Mouse (Mus musculus) neural tube, embryonic 12.5 days (tissue): ENCODE measurements around the gene Tekt5. TPM values are rescaled to one million over a fixed set of nuclear protein-coding genes. Genes with fewer than 3 reads are reported as not detected.

Experiments
- ATAC-seq: fragments of 200-750 bp; cut with Nextera tagmentation; 2 replicates; pipeline ENCODE4 v1.8.0; 2017; ENCODE audit warnings: low read depth, mild to moderate bottlenecking, moderate TSS enrichment, moderate library complexity; ENCODE audit not compliant: low FRiP score
- H3K27ac ChIP-seq: fragments of 300-500 bp; sonication (generic); 2 replicates; pipeline ENCODE4 v1.5.1; 2016
- H3K27me3 ChIP-seq: fragments of 300-500 bp; sonication (generic); replicated peaks from 2 replicates; pipeline ENCODE4 v1.6.1; 2016; ENCODE audit warnings: mild to moderate bottlenecking
- H3K36me3 ChIP-seq: fragments of 300-500 bp; sonication (generic); 2 replicates; pipeline ENCODE4 v1.6.1; 2016; ENCODE audit warnings: mild to moderate bottlenecking
- H3K4me1 ChIP-seq: fragments of 300-500 bp; sonication (generic); 2 replicates; pipeline ENCODE4 v1.6.1; 2016
- H3K4me2 ChIP-seq: fragments of 300-500 bp; sonication (generic); replicated peaks from 2 replicates; pipeline ENCODE4 v1.6.1; 2016; ENCODE audit warnings: mild to moderate bottlenecking
- H3K4me3 ChIP-seq: fragments of 300-500 bp; sonication (generic); 2 replicates; pipeline ENCODE4 v1.5.1; 2016
- H3K9ac ChIP-seq: fragments of 300-500 bp; sonication (generic); 2 replicates; pipeline ENCODE4 v1.6.1; 2016; ENCODE audit warnings: mild to moderate bottlenecking
- H3K9me3 ChIP-seq: fragments of 300-500 bp; sonication (generic); 2 replicates; pipeline ENCODE4 v1.6.1; 2016; ENCODE audit warnings: mild to moderate bottlenecking
- WGBS: fragments of 180-500 bp; shearing (Covaris S2); methylation state at CpG from one replicate; pipeline ENCODE4 v1.1.7; 2016; 5-methylcytosine and 5-hydroxymethylcytosine counted together
- polyA plus RNA-seq: library from polyadenylated mRNA; unstranded; fragments of >200 nt; fragmentation: Nextera tagmentation; extraction: Ambion mirVana; gene quantifications from 2 replicates; pipeline ENCODE4 v1.2.1, GENCODE M21; 2016

The Tekt5 gene
- polyA plus RNA-seq, 1 experiment from 2014 or later, result 0.65 TPM

GRCm38 (mm10) chr16:10349436-10349835 lies 45.9 kb downstream of the Tekt5 start:
- no peak overlapping the region for H3K9ac ChIP-seq
- no peak overlapping the region for H3K4me2 ChIP-seq
- H3K36me3 ChIP-seq, result no peaks in the 10 kb centered on the region
- H3K4me1 ChIP-seq, result no peaks in the 10 kb centered on the region
- ATAC-seq, result no peak
- 0 out of 2 replicates have a peak, but pooled peaks cover 3% of the 10 kb centered on the region for H3K27me3 ChIP-seq
- H3K4me3 ChIP-seq, result no peak overlapping the region
- H3K27ac ChIP-seq, result no peak overlapping the region
- H3K9me3 ChIP-seq, result no peaks in the 10 kb centered on the region
- 72% methylated on average over 5 of the region's 5 CpGs for WGBS

- no peak overlapping the region for H3K4me3 ChIP-seq
- no peaks in the 10 kb centered on the region for H3K36me3 ChIP-seq
- H3K4me1 ChIP-seq, result no peaks in the 10 kb centered on the region
- H3K9me3 ChIP-seq, result no peaks in the 10 kb centered on the region
- H3K27me3 ChIP-seq, result 0 out of 2 replicates have a peak, but pooled peaks cover 3% of the 10 kb centered on the region
- H3K9ac ChIP-seq, result no peak overlapping the region
- WGBS, result 85% methylated on average over 7 of the region's 7 CpGs
- H3K4me2 ChIP-seq, result no peak overlapping the region
- no peak for ATAC-seq
- no peak overlapping the region for H3K27ac ChIP-seq
Measured at GRCm38 (mm10) chr16:10347551-10347950, 47.7 kb downstream of the Tekt5 start.

GRCm38 (mm10) chr16:10341110-10341509 lies 54.2 kb downstream of the Tekt5 start:
- 82% methylated on average over 4 of the region's 4 CpGs for WGBS
- H3K27me3 ChIP-seq, result no peaks in the 10 kb centered on the region
- no peak overlapping the region for H3K4me2 ChIP-seq
- H3K4me3 ChIP-seq, result no peak overlapping the region
- H3K27ac ChIP-seq, result no peak overlapping the region
- H3K9me3 ChIP-seq, result no peaks in the 10 kb centered on the region
- no peaks in the 10 kb centered on the region for H3K36me3 ChIP-seq
- no peak overlapping the region for H3K9ac ChIP-seq
- no peaks in the 10 kb centered on the region for H3K4me1 ChIP-seq
- no peak for ATAC-seq

- H3K9ac ChIP-seq, result no peak overlapping the region
- H3K36me3 ChIP-seq, result no peaks in the 10 kb centered on the region
- H3K27me3 ChIP-seq, result no peaks in the 10 kb centered on the region
- H3K4me3 ChIP-seq, result no peak overlapping the region
- 95% methylated on average over 10 of the region's 10 CpGs for WGBS
- no peaks in the 10 kb centered on the region for H3K4me1 ChIP-seq
- ATAC-seq, result no peak
- H3K9me3 ChIP-seq, result no peaks in the 10 kb centered on the region
- no peak overlapping the region for H3K4me2 ChIP-seq
- no peak overlapping the region for H3K27ac ChIP-seq
Measured at GRCm38 (mm10) chr16:10339930-10340329, 55.4 kb downstream of the Tekt5 start.

GRCm38 (mm10) chr16:10338601-10339000 lies 56.7 kb downstream of the Tekt5 start:
- H3K9me3 ChIP-seq, result no peaks in the 10 kb centered on the region
- H3K4me1 ChIP-seq, result no peaks in the 10 kb centered on the region
- WGBS, result 93% methylated on average over 5 of the region's 5 CpGs
- H3K4me3 ChIP-seq, result no peak overlapping the region
- no peaks in the 10 kb centered on the region for H3K36me3 ChIP-seq
- no peak overlapping the region for H3K9ac ChIP-seq
- H3K27ac ChIP-seq, result no peak overlapping the region
- no peak overlapping the region for H3K4me2 ChIP-seq
- H3K27me3 ChIP-seq, result no peaks in the 10 kb centered on the region
- ATAC-seq, result no peak

- Histone ChIP-seq H3K36me3 (no peaks in the 10 kb centered on the region), H3K27ac (no peak overlapping the region), H3K9me3 (no peaks in the 10 kb centered on the region), H3K4me2 (no peak overlapping the region), H3K27me3 (no peaks in the 10 kb centered on the region), H3K4me1 (no peaks in the 10 kb centered on the region), H3K9ac (no peak overlapping the region), H3K4me3 (no peak overlapping the region)
- WGBS, result 85% methylated on average over 13 of the region's 13 CpGs
- ATAC-seq, result no peak
Measured at GRCm38 (mm10) chr16:10337422-10338197, 57.7 kb downstream of the Tekt5 start.

- no peak overlapping the region for H3K27ac ChIP-seq
Measured at GRCm38 (mm10) chr16:10336454-10337421, 58.6 kb downstream of the Tekt5 start.

GRCm38 (mm10) chr16:10335953-10336352 lies 59.3 kb downstream of the Tekt5 start:
- H3K4me2 ChIP-seq, result no peak overlapping the region
- H3K36me3 ChIP-seq, result no peaks in the 10 kb centered on the region
- no peak overlapping the region for H3K27ac ChIP-seq
- no peak for ATAC-seq
- no peaks in the 10 kb centered on the region for H3K9me3 ChIP-seq
- no peak overlapping the region for H3K9ac ChIP-seq
- 91% methylated on average over 2 of the region's 2 CpGs for WGBS
- H3K27me3 ChIP-seq, result no peaks in the 10 kb centered on the region
- H3K4me3 ChIP-seq, result no peak overlapping the region
- H3K4me1 ChIP-seq, result no peaks in the 10 kb centered on the region

More at GRCm38 (mm10) chr16:10336454-10337421, 58.6 kb downstream of the Tekt5 start:
- no peaks in the 10 kb centered on the region for H3K4me1 ChIP-seq
- H3K9me3 ChIP-seq, result no peaks in the 10 kb centered on the region
- no peak overlapping the region for H3K4me2 ChIP-seq
- 92% methylated on average over 19 of the region's 19 CpGs for WGBS
- no peak overlapping the region for H3K4me3 ChIP-seq
- no peak for ATAC-seq
- H3K36me3 ChIP-seq, result no peaks in the 10 kb centered on the region
- H3K27me3 ChIP-seq, result no peaks in the 10 kb centered on the region
- no peak overlapping the region for H3K9ac ChIP-seq

- Histone ChIP-seq H3K4me3 (no peak overlapping the region), H3K36me3 (no peaks in the 10 kb centered on the region), H3K27me3 (no peaks in the 10 kb centered on the region), H3K4me2 (no peak overlapping the region), H3K9ac (no peak overlapping the region), H3K9me3 (no peaks in the 10 kb centered on the region), H3K27ac (no peak overlapping the region), H3K4me1 (no peaks in the 10 kb centered on the region)
- WGBS, result 53% methylated on average over 7 of the region's 7 CpGs
- ATAC-seq, result no peak
Measured at GRCm38 (mm10) chr16:10332732-10333131, 62.6 kb downstream of the Tekt5 start.

GRCm38 (mm10) chr16:10330586-10331495 lies 64.4 kb downstream of the Tekt5 start:
- H3K9me3 ChIP-seq, result no peaks in the 10 kb centered on the region
- 83% methylated on average over 12 of the region's 12 CpGs for WGBS
- no peak overlapping the region for H3K4me2 ChIP-seq
- H3K4me1 ChIP-seq, result no peaks in the 10 kb centered on the region
- no peaks in the 10 kb centered on the region for H3K27me3 ChIP-seq
- no peak overlapping the region for H3K4me3 ChIP-seq
- H3K9ac ChIP-seq, result no peak overlapping the region
- ATAC-seq, result no peak
- H3K36me3 ChIP-seq, result no peaks in the 10 kb centered on the region
- no peak overlapping the region for H3K27ac ChIP-seq

- Histone ChIP-seq H3K4me2 (no peak overlapping the region), H3K4me1 (no peaks in the 10 kb centered on the region), H3K27ac (no peak overlapping the region), H3K27me3 (no peaks in the 10 kb centered on the region), H3K36me3 (no peaks in the 10 kb centered on the region), H3K4me3 (no peak overlapping the region), H3K9me3 (no peaks in the 10 kb centered on the region), H3K9ac (no peak overlapping the region)
- WGBS, result 50% methylated on average over 13 of the region's 13 CpGs
- no peak for ATAC-seq
Measured at GRCm38 (mm10) chr16:10327563-10328333, 67.5 kb downstream of the Tekt5 start.
